Mouse (Mus musculus) thymus, postnatal 10 days (tissue): ENCODE measurements around the gene Chd2.

Experiments
- DNase-seq, 2 experiments: peaks; one replicate each; pipeline ENCODE4 v3.0.0; 2021; ENCODE audit warnings: low spot score in 2 of 2

Chd2 gene

DNA sequence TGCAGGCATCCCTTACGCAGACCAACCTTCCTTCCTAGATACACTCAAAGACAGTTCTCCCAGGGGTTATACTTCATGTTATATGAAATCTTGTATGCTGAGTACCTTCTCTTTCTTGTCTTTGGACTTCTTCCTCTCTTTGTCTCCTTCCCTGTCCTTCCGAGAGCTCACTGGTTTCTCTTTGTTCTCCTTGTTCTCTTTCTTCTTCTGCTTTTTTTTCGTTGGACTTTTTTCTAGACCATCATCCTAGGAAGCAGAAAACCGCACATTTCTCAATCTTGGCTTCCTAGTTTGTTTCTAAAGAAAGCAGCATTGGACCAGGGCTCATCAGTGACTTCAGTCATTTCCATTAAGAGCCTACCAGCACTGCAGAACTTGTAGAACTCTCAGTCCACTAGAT lies 90.0 kb downstream of the Chd2 start:
- DNase-seq, result no peak

DNA sequence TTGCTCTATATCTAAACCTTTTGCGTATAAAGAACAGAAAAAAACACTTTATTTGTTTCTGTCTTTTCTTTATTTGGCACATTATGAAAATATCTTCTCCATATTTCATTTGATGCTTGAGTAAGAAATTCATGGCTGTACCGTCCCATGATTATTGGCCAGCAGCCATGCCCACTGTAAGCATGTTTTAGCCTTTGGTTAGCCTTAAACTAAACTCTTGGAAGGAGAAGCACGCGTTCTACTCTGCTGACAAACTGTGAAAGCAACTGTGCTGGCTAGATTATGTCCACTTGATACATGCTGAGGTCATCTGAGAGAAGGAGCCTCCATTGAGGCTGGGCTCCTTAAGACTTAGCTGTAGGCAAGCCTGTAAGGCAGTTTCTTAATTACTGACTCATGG lies 99.4 kb downstream of the Chd2 start:
- DNase-seq, result no peak

DNA sequence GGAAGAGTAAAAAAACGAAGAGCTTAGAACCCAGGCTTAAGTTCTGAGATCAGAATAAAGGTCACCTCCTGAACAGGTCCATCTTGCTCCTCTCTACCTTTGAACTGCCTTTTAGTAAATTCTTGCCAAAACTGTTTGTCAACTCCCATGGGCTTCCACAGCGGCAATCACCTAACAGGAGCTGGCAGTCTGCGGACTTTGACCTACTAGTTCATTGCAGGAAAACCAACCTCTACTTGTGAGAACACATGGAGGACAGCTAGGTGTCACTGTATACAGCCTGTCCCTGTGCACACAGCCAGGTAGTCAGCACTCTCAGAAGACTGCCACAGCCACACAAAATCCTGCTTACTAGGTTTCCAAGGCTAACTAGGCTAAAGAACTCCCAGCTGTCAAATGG lies 99.8 kb downstream of the Chd2 start:
- DNase-seq, result no peak

DNA sequence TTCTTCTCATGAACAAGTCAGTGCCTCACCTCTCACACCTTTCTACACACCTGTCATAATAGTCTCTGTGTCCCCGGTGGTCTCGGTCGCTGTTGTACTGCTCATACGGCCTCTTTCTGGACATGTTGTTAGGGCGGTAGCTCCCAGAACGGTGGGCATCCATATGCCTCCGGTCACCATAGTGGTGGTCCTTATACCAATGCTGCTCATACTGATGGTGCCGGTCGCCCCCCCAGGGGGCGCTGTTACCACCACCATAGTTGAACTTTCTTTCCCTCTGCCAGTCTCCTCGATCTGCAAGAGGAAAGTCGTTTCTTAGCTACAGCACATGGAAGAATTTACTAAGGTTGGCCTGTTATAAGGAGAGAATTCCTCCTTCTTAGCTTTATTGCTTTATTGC lies 105.9 kb downstream of the Chd2 start:
- DNase-seq, result peak in 1 of 2 experiments; percentile 48

DNA sequence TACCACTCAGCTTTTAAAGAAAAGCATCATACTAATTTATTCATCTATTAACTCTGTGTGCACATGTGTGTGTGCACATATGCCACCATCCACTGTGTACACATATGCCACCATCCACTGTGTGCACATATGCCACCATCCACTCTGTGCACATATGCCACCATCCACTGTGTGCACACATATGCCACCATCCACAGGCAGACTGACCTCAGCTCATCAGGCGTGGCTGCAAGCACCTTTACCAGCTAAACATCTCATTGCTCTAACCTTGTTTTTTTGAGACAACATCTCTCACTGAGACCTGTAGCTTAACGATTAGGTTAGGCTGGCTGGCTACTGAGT lies 107.3 kb downstream of the Chd2 start:
- DNase-seq, result no peak

DNA sequence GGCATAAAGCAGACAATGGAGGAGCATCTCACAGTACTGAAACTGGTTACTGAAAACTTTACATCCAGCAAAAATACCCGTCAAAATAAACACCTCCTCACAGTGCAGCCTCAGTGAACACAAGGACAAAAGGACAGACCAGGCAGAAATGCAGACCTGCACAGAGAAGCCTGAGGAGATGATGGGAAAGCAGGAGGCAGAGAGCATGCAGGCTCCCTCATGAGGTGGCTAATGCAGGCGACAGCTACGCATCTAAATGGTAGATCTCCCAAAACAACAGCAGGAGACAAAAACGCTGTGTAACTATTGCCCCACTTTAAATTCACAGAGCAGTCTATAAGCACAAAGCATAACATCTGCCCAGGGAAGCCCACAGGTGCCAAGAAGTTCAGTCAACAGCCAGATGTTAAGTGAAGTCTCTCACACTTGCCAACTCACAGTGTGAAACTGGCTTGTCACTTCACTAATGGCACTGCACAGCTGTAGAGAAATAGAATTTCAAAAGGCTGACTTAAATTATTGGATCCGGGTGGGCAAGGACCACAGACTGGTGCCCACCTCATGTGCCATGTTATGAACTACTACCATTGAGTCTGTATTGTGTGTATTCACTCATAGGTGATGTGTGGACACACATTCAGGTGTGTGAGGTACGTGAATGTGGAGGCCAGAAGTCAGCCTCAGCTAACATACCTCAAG lies 107.8 kb downstream of the Chd2 start:
- no peak for DNase-seq

DNA sequence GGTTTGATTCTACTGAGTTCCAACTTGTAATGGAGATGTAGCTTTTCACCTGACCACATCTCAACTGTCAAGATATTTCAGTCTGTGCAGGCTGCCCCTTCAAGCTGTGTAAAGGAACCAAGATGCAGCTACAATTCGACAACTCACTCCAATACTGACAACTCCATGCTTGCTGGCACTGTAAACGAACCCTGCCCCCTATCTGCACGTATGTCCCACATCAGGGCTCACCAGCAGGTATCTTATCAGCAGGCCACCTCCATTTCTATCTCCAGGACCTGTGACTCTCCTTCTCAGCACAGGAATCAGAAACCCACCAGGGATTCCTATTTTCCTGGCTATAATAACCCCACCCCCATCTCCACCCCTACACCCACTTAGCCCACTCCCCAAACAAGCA lies 113.1 kb downstream of the Chd2 start:
- no peak for DNase-seq

DNA sequence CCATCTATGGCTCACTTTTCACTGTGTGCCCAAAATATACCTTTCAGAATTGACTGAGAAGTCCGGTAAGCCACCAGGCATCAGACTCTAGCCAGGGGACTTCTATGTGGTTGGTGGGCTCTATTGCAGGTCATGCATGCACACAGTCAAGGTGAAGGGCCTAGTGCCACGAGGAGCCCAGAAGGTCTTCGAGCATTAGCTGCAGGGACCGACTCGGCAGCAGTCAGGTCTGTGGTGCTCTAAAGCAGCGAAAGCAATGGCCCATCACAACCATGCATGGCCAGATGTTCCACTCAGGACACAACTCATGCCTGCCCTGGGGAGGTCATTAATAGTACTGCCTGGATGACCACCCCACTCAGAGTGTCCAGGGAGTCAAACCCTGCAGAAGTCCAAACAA lies 113.8 kb downstream of the Chd2 start:
- DNase-seq, result no peak

DNA sequence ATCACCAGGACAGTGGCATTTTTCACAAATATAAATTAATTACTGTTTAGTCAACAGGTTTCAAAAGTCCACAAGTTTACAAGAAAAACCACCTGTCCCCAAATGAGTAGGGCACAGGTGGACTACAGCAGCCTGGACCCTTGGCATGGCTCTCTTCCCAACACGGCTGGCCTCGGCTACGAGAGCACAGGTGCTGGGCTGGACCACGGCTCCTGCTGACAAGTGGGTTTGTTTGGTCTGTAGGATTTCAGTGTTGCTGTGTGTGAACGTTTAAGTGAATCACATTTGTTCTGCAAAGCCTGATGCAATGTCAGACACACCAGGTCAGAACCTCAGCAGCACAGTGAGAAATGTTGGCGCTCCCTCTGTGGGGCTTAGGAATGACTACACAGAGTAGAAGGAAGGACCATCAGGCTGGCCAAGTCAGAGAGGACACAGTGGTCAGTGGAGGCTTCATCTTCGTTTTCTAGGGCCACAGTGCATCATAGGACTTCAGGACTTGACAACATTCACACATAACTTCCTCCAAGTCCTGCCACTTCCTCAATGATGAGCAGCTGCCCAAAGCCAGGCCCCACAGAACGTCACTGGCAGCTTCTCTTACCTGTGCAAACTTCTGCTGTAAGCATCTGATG lies 114.8 kb downstream of the Chd2 start:
- no peak for DNase-seq

DNA sequence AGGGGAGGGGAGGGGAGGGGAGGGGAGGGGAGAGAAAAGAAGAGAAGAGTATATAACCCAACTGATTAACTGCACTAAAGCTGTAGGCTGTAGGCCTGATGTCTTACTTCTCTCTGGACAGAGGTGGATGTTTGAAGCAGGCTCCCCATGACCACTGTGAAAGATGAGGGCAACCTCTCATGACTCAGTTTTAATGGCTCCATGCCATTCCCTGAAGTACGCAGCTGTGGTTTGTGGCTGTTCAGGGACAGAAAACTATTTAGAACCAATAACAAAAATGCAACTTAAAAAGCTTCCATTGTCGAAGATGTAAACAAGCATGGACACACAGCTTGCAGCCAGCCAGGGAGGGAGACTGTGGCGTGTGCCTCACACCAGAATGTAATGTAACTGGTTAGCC lies 115.4 kb downstream of the Chd2 start:
- DNase-seq, result no peak

DNA sequence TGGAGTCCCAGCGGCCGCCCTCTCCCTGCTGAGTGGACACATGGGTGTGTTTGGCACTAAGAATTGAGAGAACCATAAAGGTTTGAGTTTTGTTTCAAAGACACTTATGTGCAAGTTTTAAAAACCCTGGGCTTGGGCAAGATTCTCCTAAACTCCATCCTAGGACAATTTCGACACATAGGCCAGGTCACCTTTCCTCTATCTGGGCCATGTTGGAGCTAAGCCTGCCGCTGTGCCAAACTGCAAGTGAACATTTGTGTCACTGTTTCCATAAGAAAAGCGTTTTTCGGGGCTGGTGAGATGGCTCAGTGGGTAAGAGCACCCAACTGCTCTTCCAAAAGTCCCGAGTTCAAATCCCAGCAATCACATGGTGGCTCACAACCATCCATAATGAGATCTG lies 116.2 kb downstream of the Chd2 start:
- DNase-seq, result no peak

DNA sequence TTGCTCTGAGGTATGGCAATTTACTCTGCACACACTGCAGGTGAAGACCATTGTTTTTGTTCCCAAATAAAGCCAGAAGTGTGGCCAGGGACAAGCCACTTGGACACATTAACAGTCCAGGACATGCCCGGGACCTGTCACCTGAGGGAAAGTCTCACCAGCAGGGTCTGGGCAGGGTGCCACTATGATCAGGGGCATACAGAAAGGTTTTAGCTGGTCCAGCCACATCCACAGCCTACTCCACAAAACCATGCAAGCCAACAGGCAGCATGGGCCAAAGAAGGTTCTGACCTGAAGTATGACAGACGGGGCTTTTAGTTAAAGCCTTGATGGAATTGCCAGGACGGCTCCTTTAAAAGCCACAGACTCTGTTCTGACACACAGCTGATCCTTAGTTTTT lies 116.9 kb downstream of the Chd2 start:
- DNase-seq, result no peak

DNA sequence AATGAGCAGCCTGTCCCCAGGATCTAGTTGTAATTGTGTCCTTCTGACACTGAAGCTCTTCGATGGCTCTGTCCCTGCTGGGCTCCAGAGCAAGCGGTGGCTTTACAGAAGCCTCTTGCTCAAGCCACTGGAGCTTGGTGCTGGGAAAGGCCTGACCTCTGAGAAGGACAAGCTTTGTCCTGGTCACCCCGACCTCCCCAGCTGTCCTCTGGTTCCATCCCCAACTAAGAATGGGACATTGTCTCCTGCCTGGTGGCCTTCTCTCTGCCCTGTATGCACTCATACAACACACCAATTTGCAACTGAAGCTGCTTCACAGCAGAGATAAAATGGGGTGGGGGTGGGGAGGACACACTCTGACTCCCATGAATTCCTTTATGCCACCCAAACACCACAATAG lies 117.4 kb downstream of the Chd2 start:
- DNase-seq, result no peak

DNA sequence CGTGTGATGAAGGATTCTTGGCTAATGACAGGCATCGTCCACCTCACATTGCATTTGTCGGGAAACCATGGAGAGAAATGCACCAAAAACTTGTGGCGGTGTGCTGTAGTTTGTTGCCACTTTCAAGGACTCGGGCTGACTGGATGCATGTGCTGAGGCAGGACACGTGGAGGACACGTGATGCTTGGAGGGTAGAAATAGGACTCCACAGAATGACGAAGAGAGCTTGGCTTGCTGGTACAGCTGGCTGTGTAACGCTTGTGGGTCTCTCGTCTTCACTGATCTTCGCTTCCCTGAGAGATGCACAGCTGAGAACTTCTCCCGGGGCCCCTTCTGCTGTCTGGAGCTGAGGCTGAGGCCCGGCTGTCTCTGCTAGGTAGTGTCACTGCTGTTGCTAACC lies 118.4 kb downstream of the Chd2 start:
- no peak for DNase-seq

DNA sequence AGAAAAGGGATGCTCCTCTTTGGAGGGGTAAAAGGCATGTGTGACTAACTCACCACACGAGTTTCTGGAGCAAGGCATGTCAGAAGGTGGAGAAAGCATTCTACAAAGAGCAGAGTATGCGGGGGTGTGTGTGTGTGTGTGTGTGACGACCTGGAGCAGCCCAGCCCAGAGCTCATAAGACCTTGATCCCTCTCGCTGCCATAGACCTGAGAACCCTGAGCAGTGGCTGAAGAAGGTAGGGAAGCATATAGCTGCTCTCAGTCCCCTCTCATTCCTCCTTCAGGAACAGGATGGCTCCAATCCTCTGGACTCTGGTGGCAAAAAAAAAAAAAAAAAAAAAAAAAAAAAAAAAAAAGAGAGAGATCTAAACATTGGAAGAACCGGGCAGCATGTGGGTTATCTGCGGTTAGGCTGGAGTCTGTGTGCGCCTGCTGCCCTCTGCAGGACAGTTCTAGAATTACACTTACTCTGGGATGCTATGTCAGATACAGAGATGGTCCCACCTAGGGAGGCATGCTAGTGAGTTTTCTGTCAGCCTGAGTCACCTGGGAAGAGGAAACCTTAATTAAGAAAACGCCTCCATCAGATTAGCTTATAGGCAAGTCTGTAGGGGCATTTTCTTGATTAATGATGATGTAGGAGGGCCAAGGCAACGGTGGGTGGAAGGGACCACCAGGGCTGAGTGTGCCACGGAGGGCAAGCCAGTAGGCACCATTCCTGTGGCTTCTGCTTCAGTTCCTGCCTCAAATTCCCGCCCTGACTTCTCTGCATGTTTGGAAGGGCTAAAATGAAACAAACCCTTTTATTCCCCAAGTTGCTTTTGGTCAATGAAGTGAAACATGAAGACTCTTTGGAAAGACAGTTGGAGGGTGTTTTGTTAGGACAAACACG lies 119.2 kb downstream of the Chd2 start:
- DNase-seq, result peak; percentile 29 to 63

DNA sequence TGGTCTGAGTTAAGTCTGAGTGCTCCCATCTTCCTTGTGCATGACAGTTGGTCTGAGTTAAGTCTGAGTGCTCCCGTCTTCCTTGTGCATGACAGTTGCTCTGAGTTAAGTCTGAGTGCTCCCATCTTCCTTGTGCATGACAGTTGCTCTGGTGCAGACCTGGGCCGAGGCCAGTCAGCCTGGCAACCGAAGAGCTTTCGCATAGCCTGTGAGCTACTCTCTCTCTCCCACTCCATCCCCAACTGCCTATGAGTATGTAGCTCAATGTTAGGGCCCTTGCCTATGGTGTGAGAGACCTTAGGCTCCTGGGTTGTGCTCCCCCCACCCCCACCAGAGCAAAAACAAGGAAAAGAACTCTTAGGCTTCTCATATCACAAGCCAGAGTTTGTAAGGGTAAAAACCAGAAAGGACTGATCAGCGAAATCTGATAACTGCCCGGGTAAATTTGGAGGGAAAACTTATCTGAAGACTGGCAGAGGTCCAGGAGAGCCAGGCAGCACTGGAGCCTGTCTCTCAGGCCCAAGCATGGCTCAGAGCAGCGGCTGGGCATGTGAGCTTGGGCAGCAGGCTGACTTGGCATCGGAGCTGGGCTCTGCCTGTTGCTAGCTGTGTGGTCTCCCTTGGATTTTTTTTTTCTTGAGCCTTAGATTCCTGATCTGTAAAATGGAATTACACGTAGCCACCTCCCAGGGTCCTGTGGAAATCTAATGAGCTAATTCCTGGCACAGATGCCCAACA lies 120.2 kb downstream of the Chd2 start:
- no peak for DNase-seq

DNA sequence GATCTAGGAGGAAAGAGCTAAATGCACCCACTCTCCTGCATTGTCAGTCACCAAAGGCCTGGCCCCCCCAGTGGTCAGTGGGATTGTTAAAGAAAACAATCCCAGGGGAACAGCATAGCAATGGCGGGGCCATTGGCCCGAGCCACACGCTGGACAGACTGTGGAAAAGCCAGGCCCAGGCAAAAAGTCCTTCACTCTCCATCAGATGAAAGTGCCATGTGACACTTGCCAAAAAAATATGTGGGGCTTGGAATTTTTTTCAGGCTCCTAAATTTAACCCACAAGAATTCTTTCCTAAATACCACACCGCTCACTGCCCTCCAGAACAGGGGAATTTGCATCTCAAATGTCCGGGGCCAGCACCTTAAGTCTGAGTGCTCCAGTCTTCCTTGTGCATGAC lies 120.8 kb downstream of the Chd2 start:
- DNase-seq, result no peak

DNA sequence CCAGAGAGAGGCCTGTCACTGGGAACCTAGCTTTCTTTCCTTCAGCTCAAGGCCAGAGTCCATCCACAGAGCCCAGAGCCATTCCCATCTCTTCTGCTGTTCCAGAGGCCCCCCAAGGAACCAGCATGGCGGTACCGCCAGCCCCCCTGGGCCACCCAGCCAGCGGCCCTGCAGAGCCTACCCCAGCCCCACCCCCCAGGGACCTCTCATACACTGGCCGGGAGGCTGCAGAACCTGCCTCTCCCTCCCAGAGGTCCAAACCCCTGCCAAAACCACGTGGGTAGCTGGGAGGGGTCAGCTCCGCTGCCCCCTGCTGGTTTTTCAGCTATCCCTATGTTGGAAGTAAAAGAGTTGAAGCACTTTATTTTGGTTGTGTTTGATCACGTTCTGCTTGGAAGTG lies 122.3 kb downstream of the Chd2 start:
- no peak for DNase-seq

DNA sequence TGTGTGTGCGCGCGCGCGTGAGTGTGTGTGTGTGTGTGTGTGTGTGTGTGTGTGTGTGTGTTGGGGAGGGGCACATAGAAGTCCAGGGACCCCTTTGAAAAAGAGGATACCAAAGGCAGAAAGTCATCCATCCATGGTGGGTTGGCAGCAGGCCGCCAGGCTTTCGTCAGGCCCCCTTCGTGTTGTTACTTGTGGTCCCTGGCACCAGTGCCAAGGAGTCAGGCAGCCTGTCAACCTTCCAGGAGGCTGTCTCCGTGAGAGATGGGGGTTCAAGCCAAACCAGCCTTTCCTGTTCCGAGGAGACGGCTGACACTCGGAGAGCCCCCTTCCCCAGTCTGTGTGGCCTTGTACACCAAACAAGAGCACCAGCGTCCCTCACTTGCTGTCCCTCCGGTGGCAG lies 127.4 kb downstream of the Chd2 start:
- no peak for DNase-seq

DNA sequence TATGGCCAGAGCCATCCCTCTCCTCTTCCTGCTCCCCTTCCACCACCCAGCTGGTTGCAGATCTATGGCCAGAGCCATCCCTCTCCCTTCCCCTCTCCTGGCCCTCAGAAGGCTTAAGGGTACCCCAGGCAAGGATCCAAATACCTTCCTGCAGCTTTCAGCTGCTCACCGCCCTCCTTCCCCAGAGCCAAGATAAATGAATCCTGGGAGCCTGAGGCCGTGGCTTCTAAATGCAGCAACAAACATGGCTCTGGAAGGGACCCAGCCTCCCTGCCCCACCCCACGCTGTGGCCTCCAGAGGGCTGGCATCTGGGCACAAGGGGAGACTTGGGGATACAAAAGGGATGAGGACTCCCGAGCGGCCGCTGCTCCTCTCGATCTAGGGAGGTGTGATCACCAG lies 129.2 kb downstream of the Chd2 start:
- DNase-seq, result no peak

DNA sequence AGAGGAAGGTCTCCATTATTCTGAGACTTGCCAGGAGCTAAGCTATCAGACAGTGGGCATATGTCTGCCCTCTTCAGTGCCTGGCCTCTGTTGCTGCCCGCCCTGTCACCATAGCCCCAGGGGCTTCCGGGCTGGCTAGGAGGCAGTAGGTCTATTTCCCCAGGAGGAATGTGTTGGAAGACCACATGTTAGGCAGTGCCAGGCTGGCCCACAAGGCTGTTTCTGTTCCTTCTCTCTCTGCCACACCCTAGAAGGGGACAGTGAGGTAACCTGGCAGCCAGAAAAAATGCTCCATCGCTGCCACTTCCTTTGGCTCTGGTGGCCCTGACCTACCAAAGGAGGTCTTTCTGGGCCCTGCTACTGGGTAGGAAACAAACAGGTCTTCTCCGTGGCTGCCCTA lies 129.6 kb downstream of the Chd2 start:
- DNase-seq, result no peak

DNA sequence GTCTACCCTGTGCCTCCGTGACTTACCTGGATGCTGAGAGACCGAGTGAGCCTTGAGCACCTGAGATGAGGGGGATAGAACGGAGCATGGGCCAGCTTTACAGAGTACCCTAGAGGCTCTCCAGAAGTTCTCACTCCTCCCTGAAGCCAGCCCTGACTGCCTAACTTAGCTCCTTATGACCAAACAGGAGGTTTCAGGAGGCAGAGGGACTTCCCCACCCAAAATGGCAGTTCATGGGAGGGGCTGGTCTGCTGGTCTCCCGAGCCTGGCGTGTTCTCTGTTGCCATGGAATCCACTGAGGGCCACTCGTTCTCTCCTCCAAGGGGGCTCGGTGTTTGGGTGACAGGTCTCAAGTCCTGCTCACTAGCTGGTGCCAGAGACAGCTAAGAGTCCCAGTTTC lies 130.1 kb downstream of the Chd2 start:
- DNase-seq, result no peak
